Mouse (Mus musculus) cerebellum, adult 2 months (tissue): ENCODE results near the gene Lrrc10b.

ENCODE experiments used
- CTCF ChIP-seq: fragments of 200-500 bp; IDR thresholded peaks from 2 replicates; pipeline ENCODE4 v1.5.1; 2011; ENCODE audit warnings: low read depth, mild to moderate bottlenecking, control low read depth, low read length, moderate library complexity, borderline replicate concordance; ENCODE audit not compliant: insufficient read depth
- POLR2A ChIP-seq: fragments of 200-500 bp; IDR thresholded peaks from 2 replicates; pipeline ENCODE4 v1.6.1; 2011; ENCODE audit warnings: low read length, control low read depth, borderline replicate concordance; ENCODE audit not compliant: insufficient read depth

GRCm38 (mm10) chr19:10416889-10417288 lies 40.4 kb downstream of the Lrrc10b start:
- no peak for TF ChIP-seq CTCF
- no peak for TF ChIP-seq POLR2A
